Mouse (Mus musculus) hindbrain, embryonic 11.5 days (tissue): ENCODE results near the gene Ndufaf3. TPM values are rescaled to one million over a fixed set of nuclear protein-coding genes. Genes with fewer than 3 reads are reported as not detected.
A peak's percentile ranks its signal among the peaks of the same experiment; 100 is the strongest.

ENCODE experiments used
- ATAC-seq: fragments of 200-750 bp; cut with Nextera tagmentation; 2 replicates; pipeline ENCODE4 v1.8.0; 2017; ENCODE audit warnings: mild to moderate bottlenecking, moderate TSS enrichment, moderate library complexity; ENCODE audit not compliant: low FRiP score
- DNase-seq: peaks from one replicate; pipeline ENCODE4 v3.0.0-alpha.2; 2015; ENCODE audit warnings: low spot score
- H3K27ac ChIP-seq: fragments of 300-500 bp; sonication (generic); 2 replicates; pipeline ENCODE4 v1.5.1; 2014; ENCODE audit warnings: mild to moderate bottlenecking, low read depth, low read length
- H3K27me3 ChIP-seq: fragments of 300-500 bp; sonication (generic); 2 replicates; pipeline ENCODE4 v1.6.1; 2014; ENCODE audit warnings: mild to moderate bottlenecking, low read length, moderate library complexity, mixed read lengths; ENCODE audit not compliant: control insufficient read depth, insufficient read depth
- H3K36me3 ChIP-seq: fragments of 300-500 bp; sonication (generic); 2 replicates; pipeline ENCODE4 v1.6.1; 2014; ENCODE audit warnings: mild to moderate bottlenecking, low read length, moderate library complexity, mixed read lengths; ENCODE audit not compliant: control insufficient read depth, insufficient read depth
- H3K4me1 ChIP-seq: fragments of 300-500 bp; sonication (generic); replicated peaks from 2 replicates; pipeline ENCODE4 v1.6.1; 2014; ENCODE audit warnings: low read length, mixed read lengths; ENCODE audit not compliant: control insufficient read depth, insufficient read depth
- H3K4me2 ChIP-seq: fragments of 300-500 bp; sonication (generic); replicated peaks from 2 replicates; pipeline ENCODE4 v1.6.1; 2014; ENCODE audit warnings: mild to moderate bottlenecking, low read depth, low read length
- H3K4me3 ChIP-seq: fragments of 300-500 bp; sonication (generic); 2 replicates; pipeline ENCODE4 v1.5.1; 2014; ENCODE audit warnings: low read depth, low read length
- H3K9ac ChIP-seq: fragments of 300-500 bp; sonication (generic); 2 replicates; pipeline ENCODE4 v1.6.1; 2014; ENCODE audit warnings: low read depth, low read length
- H3K9me3 ChIP-seq: fragments of 300-500 bp; sonication (generic); 2 replicates; pipeline ENCODE4 v1.6.1; 2016; ENCODE audit warnings: low read length; ENCODE audit not compliant: control insufficient read depth
- WGBS: fragments of 180-500 bp; shearing (Covaris S2); extraction: QIAGEN DNeasy Blood & Tissue Kit; methylation state at CpG from one replicate; pipeline ENCODE4 v1.1.7; 2014; 5-methylcytosine and 5-hydroxymethylcytosine counted together
- polyA plus RNA-seq: library from polyadenylated mRNA; unstranded; fragments of >200 nt; fragmentation: Nextera tagmentation; extraction: Ambion mirVana; gene quantifications from 2 replicates; pipeline ENCODE4 v1.2.1, GENCODE M21; 2014

The Ndufaf3 gene
- polyA plus RNA-seq, 1 experiment from 2014 or later = 59.4 TPM

- ATAC-seq = no peak
Observed at GRCm38 (mm10) chr9:108594354-108594753, 27.1 kb upstream of the Ndufaf3 start.

GRCm38 (mm10) chr9:108591462-108591861 lies 24.2 kb upstream of the Ndufaf3 start:
- Histone ChIP-seq H3K4me2 (no peak overlapping the region), H3K4me1 (peaks cover 19% of the 10 kb centered on the region), H3K27me3 (no peaks in the 10 kb centered on the region), H3K9me3 (no peaks in the 10 kb centered on the region), H3K27ac (no peak overlapping the region), H3K36me3 (no peaks in the 10 kb centered on the region), H3K9ac (no peak overlapping the region), H3K4me3 (no peak overlapping the region)
- 84% methylated on average over 4 of the region's 4 CpGs for WGBS
- ATAC-seq (no peak), DNase-seq (no peak)

More at GRCm38 (mm10) chr9:108594354-108594753, 27.1 kb upstream of the Ndufaf3 start:
- H3K4me3 ChIP-seq = no peak overlapping the region
- no peaks in the 10 kb centered on the region for H3K4me1 ChIP-seq
- H3K9ac ChIP-seq = no peak overlapping the region
- no peak overlapping the region for H3K27ac ChIP-seq
- H3K27me3 ChIP-seq = no peaks in the 10 kb centered on the region
- no peak for DNase-seq
- H3K4me2 ChIP-seq = no peak overlapping the region
- no peaks in the 10 kb centered on the region for H3K9me3 ChIP-seq
- WGBS = 89% methylated on average over 3 of the region's 3 CpGs
- no peaks in the 10 kb centered on the region for H3K36me3 ChIP-seq

GRCm38 (mm10) chr9:108589229-108589628 lies 22.0 kb upstream of the Ndufaf3 start:
- Histone ChIP-seq H3K9ac (no peak overlapping the region), H3K36me3 (no peaks in the 10 kb centered on the region), H3K4me3 (no peak overlapping the region), H3K4me1 (peaks cover 19% of the 10 kb centered on the region), H3K4me2 (no peak overlapping the region), H3K9me3 (no peaks in the 10 kb centered on the region), H3K27ac (peak overlapping the region; percentile 98), H3K27me3 (no peaks in the 10 kb centered on the region)
- ATAC-seq (no peak), DNase-seq (peak; percentile 14)
- 81% methylated on average over 5 of the region's 5 CpGs for WGBS

- peaks cover 19% of the 10 kb centered on the region for H3K4me1 ChIP-seq
- peak overlapping the region; percentile 15; the same call in 1 of the 2 replicates for H3K4me3 ChIP-seq
- H3K4me2 ChIP-seq = peak overlapping the region; percentile 45
- H3K27me3 ChIP-seq = no peaks in the 10 kb centered on the region
- peak; percentile 94 for DNase-seq
- no peaks in the 10 kb centered on the region for H3K36me3 ChIP-seq
- no peaks in the 10 kb centered on the region for H3K9me3 ChIP-seq
- ATAC-seq = peak; percentile 98
- WGBS = under 1% methylated on average over 14 of the region's 14 CpGs
- peak overlapping the region; percentile 29 for H3K9ac ChIP-seq
- peak overlapping the region; percentile 98 for H3K27ac ChIP-seq
Observed at GRCm38 (mm10) chr9:108587571-108588180, 20.4 kb upstream of the Ndufaf3 start.

- no peaks in the 10 kb centered on the region for H3K9me3 ChIP-seq
- 71% methylated on average over 5 of the region's 5 CpGs for WGBS
- H3K36me3 ChIP-seq = peaks cover 4% of the 10 kb centered on the region
- peak overlapping the region; percentile 95 for H3K27ac ChIP-seq
- no peaks in the 10 kb centered on the region for H3K27me3 ChIP-seq
- peaks cover 11% of the 10 kb centered on the region; the same call in 1 of the 2 replicates for H3K4me1 ChIP-seq
- DNase-seq = no peak
- peak overlapping the region; percentile 82 for H3K4me3 ChIP-seq
- peak overlapping the region; percentile 71 for H3K4me2 ChIP-seq
- 0 out of 2 replicates have a peak, but pooled peaks have one; percentile 3 for ATAC-seq
- H3K9ac ChIP-seq = peak overlapping the region; percentile 53
Observed at GRCm38 (mm10) chr9:108579344-108579690, 12.1 kb upstream of the Ndufaf3 start.

- Histone ChIP-seq H3K27me3 (no peaks in the 10 kb centered on the region), H3K4me2 (peak within 1 kb of the TSS; percentile 71), H3K27ac (peak within 1 kb of the TSS; percentile 95), H3K4me1 (peaks cover 11% of the 10 kb centered on the region; the same call in 1 of the 2 replicates), H3K4me3 (peak within 1 kb of the TSS; percentile 82), H3K9me3 (no peaks in the 10 kb centered on the region), H3K36me3 (peaks cover 4% of the 10 kb centered on the region), H3K9ac (peak within 1 kb of the TSS; percentile 84)
- ATAC-seq (peak; percentile 96), DNase-seq (peak; percentile 93)
- WGBS = 5% methylated on average over 51 of the region's 51 CpGs
Observed at GRCm38 (mm10) chr9:108578545-108579343, 11.5 kb upstream of the Ndufaf3 start, which contains the start of gene Wdr6. Gene Wdr6 (minus strand): TSS chr9:108578739.

GRCm38 (mm10) chr9:108577934-108578544 lies 10.8 kb upstream of the Ndufaf3 start:
- H3K9me3 ChIP-seq = no peaks in the 10 kb centered on the region
- peak overlapping the region; percentile 82 for H3K4me3 ChIP-seq
- peak overlapping the region; percentile 95 for H3K27ac ChIP-seq
- peak overlapping the region; percentile 71 for H3K4me2 ChIP-seq
- WGBS = 0% methylated on average over 24 of the region's 24 CpGs
- peaks cover 11% of the 10 kb centered on the region; the same call in 1 of the 2 replicates for H3K4me1 ChIP-seq
- H3K27me3 ChIP-seq = no peaks in the 10 kb centered on the region
- peaks cover 5% of the 10 kb centered on the region for H3K36me3 ChIP-seq
- H3K9ac ChIP-seq = peak overlapping the region; percentile 84
- peak; percentile 71 for ATAC-seq
- peak; percentile 61 for DNase-seq

GRCm38 (mm10) chr9:108577025-108577424 lies 9.8 kb upstream of the Ndufaf3 start:
- WGBS = 55% methylated on average over 6 of the region's 6 CpGs
- ATAC-seq = no peak
- H3K27me3 ChIP-seq = no peaks in the 10 kb centered on the region
- peaks cover 15% of the 10 kb centered on the region for H3K36me3 ChIP-seq
- H3K4me3 ChIP-seq = peak overlapping the region; percentile 82
- peak overlapping the region; percentile 71 for H3K4me2 ChIP-seq
- no peaks in the 10 kb centered on the region for H3K9me3 ChIP-seq
- peaks cover 11% of the 10 kb centered on the region; the same call in 1 of the 2 replicates for H3K4me1 ChIP-seq
- no peak for DNase-seq
- H3K27ac ChIP-seq = no peak overlapping the region
- H3K9ac ChIP-seq = peak overlapping the region; percentile 84
